Mouse (Mus musculus) C2C12 (cell line): ENCODE results near the gene Rdh11.

Experiments
- CTCF ChIP-seq: IDR thresholded peaks from one replicate; pipeline ENCODE4 v1.5.1; 2011; ENCODE audit not compliant: control insufficient read depth, insufficient read depth, insufficient read length
- MAX ChIP-seq: IDR thresholded peaks from one replicate; pipeline ENCODE4 v1.6.1; 2011; ENCODE audit warnings: mild to moderate bottlenecking, control low read depth

GRCm38 (mm10) chr12:79235485-79236080, 43.5 kb upstream of the Rdh11 start:
- TF ChIP-seq CTCF (no peak), MAX (no peak)
